In genomic region chr10:115035748-115036147, GRCm38 (mm10) we compare ENCODE assay signal across 22 mouse cellular contexts.
DNase-seq lines count a peak whose midpoint lies in the region; ATAC-seq lines count a peak whose summit lies in the region.
"Had no signal": no experiment of that assay in that cellular context is flagged by ENCODE, and none has a peak within 500 bp of the region (broad histone marks: within the 10 kb centered on the region; RNA-seq: fewer than 3 reads in every experiment).

No protein-coding gene starts in this region.

- H3K9me3 ChIP-seq in liver, embryonic 11.5 days (ENCODE audit: control insufficient read depth, low read length), result no peaks in the 10 kb centered on the region
- H3K9me3 ChIP-seq in liver, embryonic 12.5 days (replicated peaks), result peaks cover 6% of the 10 kb centered on the region; the same call in 1 of the 2 replicates
- H3K9me3 ChIP-seq in heart, embryonic 11.5 days (replicated peaks; ENCODE audit: control insufficient read depth, low read length), result no peaks in the 10 kb centered on the region
- H3K9me3 ChIP-seq: embryonic facial prominence, embryonic 13.5 days; limb, embryonic 10.5 days; midbrain, embryonic 10.5 days; neural tube, embryonic 12.5 days had no signal

- no peaks in the 10 kb centered on the region for H3K4me1 ChIP-seq in liver, embryonic 11.5 days (replicated peaks; ENCODE audit: control insufficient read depth, insufficient read depth, low read length)
- no peaks in the 10 kb centered on the region for H3K4me1 ChIP-seq in liver, embryonic 12.5 days
- H3K4me1 ChIP-seq in heart, embryonic 11.5 days (ENCODE audit: control insufficient read depth, insufficient read depth, low read length), result no peaks in the 10 kb centered on the region
- H3K4me1 ChIP-seq: embryonic facial prominence, embryonic 13.5 days; limb, embryonic 10.5 days; liver, embryonic 15.5 days; midbrain, embryonic 10.5 days; neural tube, embryonic 12.5 days had no signal

- no peak overlapping the region for H3K9ac ChIP-seq in liver, embryonic 11.5 days (ENCODE audit: low read depth, low read length)
- no peak overlapping the region for H3K9ac ChIP-seq in liver, embryonic 12.5 days
- H3K9ac ChIP-seq in heart, embryonic 11.5 days (ENCODE audit: low read depth, low read length), result no peak overlapping the region
- H3K9ac ChIP-seq: embryonic facial prominence, embryonic 13.5 days; forebrain, postnatal 0 days; liver, embryonic 15.5 days; neural tube, embryonic 12.5 days had no signal

- WGBS in liver, embryonic 11.5 days, result 71% methylated on average over 9 of the region's 9 CpGs
- 64% methylated on average over 9 of the region's 9 CpGs for WGBS in liver, embryonic 12.5 days (ENCODE audit: insufficient replicate concordance)
- 84% methylated on average over 9 of the region's 9 CpGs for WGBS in heart, embryonic 11.5 days (ENCODE audit: insufficient replicate concordance)

- H3K4me2 ChIP-seq in liver, embryonic 11.5 days, result no peak overlapping the region
- no peak overlapping the region for H3K4me2 ChIP-seq in liver, embryonic 12.5 days
- no peak overlapping the region for H3K4me2 ChIP-seq in heart, embryonic 11.5 days
- H3K4me2 ChIP-seq: embryonic facial prominence, embryonic 13.5 days; liver, embryonic 15.5 days; neural tube, embryonic 12.5 days had no signal

- DNase-seq in liver, embryonic 11.5 days (ENCODE audit: low spot score), result no peak
- peak; percentile 60 to 67 for DNase-seq in kidney, adult 8-10 months
- DNase-seq in kidney, postnatal 25 days, result peak; percentile 36 to 69
- DNase-seq in spleen, postnatal 4 days (ENCODE audit: low spot score in 2 of 2), result no peak
- DNase-seq in urinary bladder, adult 18-20 months (ENCODE audit: low spot score in 2 of 2), result no peak
- DNase-seq in right cerebral cortex, adult 18-20 months, result no peak
- DNase-seq: cerebellum, postnatal 25 days; forebrain, postnatal 0 days; gastrocnemius, adult 2 months; heart, adult 11 months; heart, postnatal 4 days; thymus, postnatal 25 days had no signal

- 0 out of 2 replicates have a peak, but pooled peaks have one; percentile 23 for ATAC-seq in liver, embryonic 11.5 days (replicated peaks; ENCODE audit: low FRiP score)
- ATAC-seq in liver, embryonic 12.5 days, result no peak
- no peak for ATAC-seq in heart, embryonic 11.5 days (replicated peaks; ENCODE audit: insufficient number of reproducible peaks, low FRiP score, low TSS enrichment)
- ATAC-seq: forebrain, postnatal 0 days; hindbrain, embryonic 16.5 days had no signal

- H3K36me3 ChIP-seq in liver, embryonic 11.5 days (ENCODE audit: control insufficient read depth, insufficient read depth, low read length), result no peaks in the 10 kb centered on the region
- no peaks in the 10 kb centered on the region for H3K36me3 ChIP-seq in liver, embryonic 12.5 days
- H3K36me3 ChIP-seq in heart, embryonic 11.5 days (ENCODE audit: control insufficient read depth, insufficient read depth, low read length), result no peaks in the 10 kb centered on the region
- H3K36me3 ChIP-seq: embryonic facial prominence, embryonic 13.5 days; limb, embryonic 10.5 days; liver, embryonic 15.5 days; midbrain, embryonic 10.5 days; neural tube, embryonic 12.5 days had no signal

- no peak overlapping the region for H3K27ac ChIP-seq in liver, embryonic 11.5 days (ENCODE audit: low read depth, low read length)
- no peak overlapping the region for H3K27ac ChIP-seq in liver, embryonic 12.5 days
- H3K27ac ChIP-seq in heart, embryonic 11.5 days (ENCODE audit: low read depth, low read length), result no peak overlapping the region
- H3K27ac ChIP-seq: embryonic facial prominence, embryonic 13.5 days; gastrocnemius, adult 2 months; layer of hippocampus, adult 2 months; limb, embryonic 10.5 days; liver, embryonic 15.5 days; midbrain, embryonic 10.5 days; neural tube, embryonic 12.5 days had no signal

- H3K27me3 ChIP-seq in liver, embryonic 11.5 days (replicated peaks; ENCODE audit: control insufficient read depth, insufficient read depth, low read length), result no peaks in the 10 kb centered on the region
- H3K27me3 ChIP-seq in liver, embryonic 12.5 days (replicated peaks), result no peaks in the 10 kb centered on the region
- H3K27me3 ChIP-seq in heart, embryonic 11.5 days (ENCODE audit: control insufficient read depth, insufficient read depth, low read length), result no peaks in the 10 kb centered on the region
- H3K27me3 ChIP-seq: CH12.LX; embryonic facial prominence, embryonic 13.5 days; liver, embryonic 15.5 days; neural tube, embryonic 12.5 days had no signal

- H3K4me3 ChIP-seq in liver, embryonic 11.5 days (ENCODE audit: low read depth, low read length), result no peak overlapping the region
- no peak overlapping the region for H3K4me3 ChIP-seq in liver, embryonic 12.5 days
- H3K4me3 ChIP-seq in heart, embryonic 11.5 days (ENCODE audit: low read depth, low read length), result no peak overlapping the region
- H3K4me3 ChIP-seq: embryonic facial prominence, embryonic 13.5 days; gastrocnemius, adult 2 months; layer of hippocampus, adult 2 months; limb, embryonic 10.5 days; liver, embryonic 15.5 days; midbrain, embryonic 10.5 days; neural tube, embryonic 12.5 days had no signal

Comparison
In these comparisons a context has a peak if more than half of its experiments do, and no peak if none do; other contexts are left out.
1. DNase-seq: peak in kidney, adult 8-10 months (2 of 2) and kidney, postnatal 25 days (2 of 2); none in liver, embryonic 11.5 days (single experiment), spleen, postnatal 4 days (0 of 2), urinary bladder, adult 18-20 months (0 of 2) and right cerebral cortex, adult 18-20 months (single experiment).